Mouse (Mus musculus): ENCODE results near the gene Scgb1c1.

Gene Scgb1c1

DNA sequence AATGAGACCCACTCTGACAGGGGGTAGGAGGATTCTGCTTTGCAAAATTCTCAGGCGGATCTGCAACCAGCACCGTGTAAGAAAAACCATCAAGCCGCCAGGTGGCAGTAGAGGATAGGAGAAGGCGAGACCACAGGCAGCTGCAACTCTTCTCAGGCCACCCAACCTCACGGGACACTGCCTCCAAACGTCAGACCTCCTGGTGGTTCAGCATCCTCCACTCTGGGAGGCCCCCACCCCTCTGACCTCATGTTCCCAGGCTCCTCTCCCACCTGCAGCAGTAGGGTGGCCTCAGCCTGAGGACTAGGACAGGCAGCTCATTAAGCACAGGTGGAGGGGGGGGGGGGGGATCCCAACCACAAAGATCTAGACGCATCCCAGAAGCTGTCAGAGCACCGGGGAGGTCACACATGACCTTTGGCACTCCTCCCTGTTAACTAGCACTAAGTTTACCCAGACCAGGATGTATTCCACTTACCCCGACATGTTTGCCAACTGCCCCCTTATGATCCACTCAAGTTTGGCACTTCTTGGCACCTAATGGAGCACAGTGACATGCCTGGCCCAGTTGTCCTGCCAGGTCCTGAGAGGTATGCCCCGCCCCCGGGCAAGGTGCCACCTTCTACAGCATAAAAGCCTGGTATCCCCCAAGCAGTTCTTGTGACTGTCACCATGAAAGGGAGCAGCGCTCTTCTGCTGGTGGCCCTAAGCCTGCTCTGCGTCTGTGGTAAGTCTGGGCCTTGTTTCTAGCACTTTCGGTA lies at the start of gene Scgb1c1:
TSS of gene Scgb1c1 (plus strand) at position 643 of the 761 bp plus-strand sequence.
- peak; percentile 89 for DNase-seq (ENCODE audit: low read depth)

DNA sequence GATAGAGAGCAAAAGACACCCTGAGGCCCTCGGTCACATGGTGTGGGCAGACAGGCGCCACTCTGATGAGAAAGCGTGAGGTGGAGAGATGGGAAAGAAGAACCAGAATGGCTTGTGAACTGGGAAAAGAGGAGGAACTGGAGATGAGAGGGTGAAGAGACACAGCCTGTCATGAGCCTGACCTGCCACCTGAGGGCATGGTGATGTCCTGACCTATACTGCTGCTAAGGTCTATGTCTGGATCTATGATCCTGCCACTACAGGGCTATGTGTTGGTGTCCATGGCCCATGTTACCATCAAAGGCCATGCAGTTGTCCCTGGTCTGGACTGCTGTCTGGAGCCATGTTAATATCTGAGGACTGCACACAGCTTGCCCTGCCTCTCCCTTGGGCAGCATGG lies 47.7 kb upstream of the Scgb1c1 start:
- no peak for DNase-seq (ENCODE audit: low read depth)

DNA sequence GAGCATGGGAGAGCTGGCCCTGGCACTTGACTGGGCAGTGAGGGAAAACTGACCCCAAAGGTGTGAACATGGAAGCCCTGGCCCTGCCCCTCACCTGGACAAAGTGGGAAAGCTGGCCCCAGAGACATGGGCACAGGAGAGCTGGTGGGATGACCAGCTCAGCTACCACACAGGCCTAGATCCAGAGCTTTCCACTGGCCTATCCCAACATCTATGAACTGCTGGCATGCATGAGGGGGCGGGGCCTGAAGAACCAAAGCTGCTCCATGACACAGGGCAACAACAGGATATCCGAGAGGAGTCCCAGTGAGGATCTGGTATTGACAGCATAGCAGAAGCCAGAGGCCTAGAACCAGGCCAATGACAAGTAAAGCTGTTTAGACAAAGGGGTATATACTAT lies 47.1 kb upstream of the Scgb1c1 start:
- DNase-seq (ENCODE audit: low read depth) = no peak

DNA sequence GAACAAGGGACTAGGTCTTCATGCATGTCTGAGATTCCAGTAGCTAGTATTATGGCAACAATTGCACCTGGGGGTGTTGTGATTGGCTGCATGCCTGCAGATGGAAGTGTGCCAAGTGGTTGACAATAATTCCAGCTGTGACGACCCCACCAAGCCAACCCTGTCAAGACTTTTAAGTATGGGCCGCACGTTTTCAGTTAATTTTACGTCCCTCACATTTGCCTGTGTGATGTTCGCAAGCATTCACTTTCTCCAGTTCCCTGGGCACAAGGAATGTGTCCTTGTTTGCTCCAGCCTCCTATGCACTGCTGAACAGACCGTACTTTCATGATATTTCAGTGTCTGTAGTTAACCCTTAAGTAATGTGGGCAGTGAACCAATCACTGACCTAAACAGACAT lies 42.7 kb upstream of the Scgb1c1 start:
- no peak for DNase-seq (ENCODE audit: low read depth)

DNA sequence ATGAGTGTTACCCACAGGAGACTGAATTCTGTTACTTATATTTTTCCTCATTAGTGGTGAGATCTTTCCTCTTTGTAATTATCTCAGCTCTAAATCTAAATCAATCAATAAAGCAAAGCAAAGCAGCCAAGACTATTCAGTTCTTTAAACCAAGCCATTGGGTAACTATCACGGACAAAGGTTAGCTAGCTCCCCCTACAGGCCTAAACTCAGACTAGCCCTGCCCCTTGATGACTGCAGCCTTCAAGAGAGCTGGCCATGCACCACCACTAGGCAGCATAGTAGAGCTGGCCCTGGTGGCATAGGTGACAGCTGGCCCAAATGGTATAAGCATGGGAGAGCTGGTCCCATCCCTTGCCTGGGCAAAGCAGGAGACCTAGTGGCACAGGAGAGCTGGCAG lies 39.6 kb upstream of the Scgb1c1 start:
- peak; percentile 75 for DNase-seq (ENCODE audit: low read depth)

DNA sequence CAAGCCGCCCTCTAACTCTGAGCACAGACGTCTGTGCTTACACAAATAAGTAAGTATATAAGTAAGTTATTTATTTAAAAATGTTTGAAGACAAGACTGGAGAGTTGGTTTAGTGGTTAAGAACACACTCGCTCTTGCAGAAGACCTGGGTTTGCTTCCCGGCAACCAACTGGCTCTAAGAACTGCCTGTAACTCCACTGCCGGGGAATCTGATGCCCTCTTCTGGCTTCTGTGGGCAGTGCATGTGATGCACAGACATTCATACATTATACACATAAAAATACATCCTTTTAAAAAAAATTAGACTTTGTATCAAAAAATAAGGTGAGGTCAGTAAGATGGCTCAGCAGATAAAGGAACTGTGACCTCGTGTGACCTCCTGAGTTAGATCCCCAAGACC lies 34.9 kb upstream of the Scgb1c1 start:
- DNase-seq (ENCODE audit: low read depth) = peak; percentile 51

DNA sequence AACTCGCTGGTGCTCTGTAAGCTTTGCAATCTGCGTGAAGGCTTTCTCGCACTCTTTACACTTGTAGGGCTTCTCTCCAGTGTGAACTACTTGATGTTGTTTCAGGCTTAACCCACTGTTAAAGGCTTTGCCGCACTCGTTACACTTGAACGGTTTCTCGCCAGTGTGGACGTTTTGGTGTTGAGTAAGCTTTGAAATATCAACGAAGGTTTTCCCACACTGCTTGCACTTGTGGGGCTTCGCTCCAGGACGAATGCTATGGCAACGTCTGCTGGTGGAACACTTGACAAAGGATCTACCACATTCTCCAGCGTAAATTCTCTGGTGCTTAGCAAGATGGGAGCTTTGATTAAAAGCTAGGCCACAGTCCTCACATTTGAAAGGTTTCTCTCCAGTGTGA lies 33.6 kb upstream of the Scgb1c1 start:
- DNase-seq (ENCODE audit: low read depth) = no peak

DNA sequence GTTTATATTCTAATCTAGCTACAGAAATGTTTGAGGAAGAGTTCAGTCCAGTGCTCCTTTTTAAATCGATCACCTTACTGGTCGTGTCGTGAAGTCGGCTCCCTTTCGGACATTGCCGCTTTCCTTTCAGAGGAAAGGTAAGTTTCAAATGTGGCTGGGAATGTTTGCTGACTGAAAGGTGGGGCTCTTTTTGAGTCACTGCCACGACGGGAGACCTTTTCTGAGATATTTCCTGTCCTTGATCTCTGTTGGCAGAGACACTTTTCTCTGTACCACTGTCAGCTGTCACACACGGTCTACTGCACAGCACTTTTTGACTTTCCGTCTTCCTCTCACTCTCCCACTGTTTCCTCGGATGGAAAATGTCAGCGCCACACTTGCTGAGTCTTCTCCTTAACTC lies 32.5 kb upstream of the Scgb1c1 start:
- DNase-seq (ENCODE audit: low read depth) = no peak

DNA sequence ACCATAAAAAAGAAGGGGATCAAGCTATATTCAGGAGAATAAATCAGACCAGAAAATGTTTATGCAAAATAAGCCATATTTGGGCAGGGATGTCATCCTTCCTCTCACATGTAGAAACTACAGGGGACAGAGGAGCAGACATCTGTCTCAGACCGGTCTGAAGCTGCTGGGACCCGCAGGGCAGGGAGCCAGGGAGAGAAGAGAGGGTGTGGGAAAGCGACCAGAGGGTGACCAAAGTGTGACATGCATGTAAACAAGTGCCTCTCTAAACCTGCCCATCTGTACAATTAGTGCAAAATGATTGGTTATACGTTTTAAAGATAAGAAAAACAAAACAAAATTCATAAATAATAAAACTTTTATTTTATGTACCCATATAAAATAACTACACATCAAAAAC lies 25.2 kb upstream of the Scgb1c1 start:
- no peak for DNase-seq (ENCODE audit: low read depth)

DNA sequence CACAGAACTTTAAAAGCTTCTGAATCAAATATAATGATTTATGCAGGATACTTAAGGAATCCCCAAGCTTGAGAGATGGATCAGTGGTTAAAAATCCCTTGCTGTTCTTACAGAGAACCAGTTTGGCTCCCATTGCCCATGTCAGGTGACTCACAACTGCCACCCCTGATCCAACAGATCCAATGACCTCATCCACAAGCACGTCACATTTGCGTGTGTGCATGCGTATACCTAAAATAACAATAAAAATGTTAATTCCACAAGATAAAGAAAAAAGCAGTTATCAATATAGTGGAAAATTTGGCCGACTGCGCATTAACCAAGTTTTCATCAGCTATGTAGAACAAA lies 24.1 kb upstream of the Scgb1c1 start:
- DNase-seq (ENCODE audit: low read depth) = no peak

DNA sequence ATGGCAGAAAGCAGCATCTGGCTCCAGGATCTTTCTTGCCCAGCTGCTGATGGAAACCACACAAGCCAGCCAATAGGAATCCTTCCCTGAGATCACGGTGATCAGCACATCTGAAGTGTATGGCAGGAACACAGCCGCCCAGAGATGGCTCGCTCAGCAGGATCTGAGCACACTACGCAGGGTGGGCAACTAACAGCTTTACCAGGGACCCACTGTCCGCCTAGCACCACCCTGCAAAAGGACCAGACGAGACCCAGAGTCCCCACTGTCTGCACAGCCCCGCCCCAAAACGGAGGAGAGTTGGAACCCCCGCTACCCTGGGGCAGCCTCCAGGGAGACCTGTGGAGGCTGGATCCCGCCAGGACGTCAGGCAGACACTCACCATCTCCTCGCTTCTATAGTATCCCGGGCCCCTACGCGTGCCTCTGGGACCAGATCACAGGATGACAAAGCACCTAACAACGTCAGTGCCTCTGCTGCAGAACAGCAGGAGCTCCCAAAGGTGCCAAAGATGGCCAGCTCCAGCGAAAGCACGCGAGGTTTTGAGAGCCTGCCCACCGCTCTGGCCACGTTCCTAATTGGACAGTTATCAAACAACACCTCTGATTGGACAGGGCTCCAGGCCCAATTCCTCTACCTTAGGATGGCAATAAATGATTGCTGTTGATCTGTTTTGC lies 23.6 kb upstream of the Scgb1c1 start, which contains the start of gene Zfp941:
TSS of gene Zfp941 (minus strand) at position 526 of the 677 bp plus-strand sequence.
- DNase-seq (ENCODE audit: low read depth) = no peak

DNA sequence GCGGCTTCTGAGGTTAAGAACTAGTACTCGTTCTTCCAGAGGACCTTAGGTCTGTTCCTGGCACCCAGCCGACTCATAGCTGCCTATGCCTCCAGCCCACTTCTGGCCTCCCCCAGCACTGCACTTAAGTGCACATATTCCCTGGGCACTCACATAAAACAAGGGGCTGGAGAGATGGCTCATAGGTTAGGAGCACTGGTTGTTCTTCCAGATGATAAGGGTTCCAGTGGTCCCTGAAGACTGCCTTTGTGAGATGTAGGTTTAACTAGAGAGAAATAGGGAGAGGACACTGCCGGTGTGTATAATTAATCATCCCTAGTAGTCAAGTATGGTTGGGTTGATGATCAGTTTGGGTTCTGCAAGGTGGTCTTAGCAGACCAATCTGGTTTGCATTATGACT lies 22.6 kb upstream of the Scgb1c1 start:
- DNase-seq (ENCODE audit: low read depth) = no peak

DNA sequence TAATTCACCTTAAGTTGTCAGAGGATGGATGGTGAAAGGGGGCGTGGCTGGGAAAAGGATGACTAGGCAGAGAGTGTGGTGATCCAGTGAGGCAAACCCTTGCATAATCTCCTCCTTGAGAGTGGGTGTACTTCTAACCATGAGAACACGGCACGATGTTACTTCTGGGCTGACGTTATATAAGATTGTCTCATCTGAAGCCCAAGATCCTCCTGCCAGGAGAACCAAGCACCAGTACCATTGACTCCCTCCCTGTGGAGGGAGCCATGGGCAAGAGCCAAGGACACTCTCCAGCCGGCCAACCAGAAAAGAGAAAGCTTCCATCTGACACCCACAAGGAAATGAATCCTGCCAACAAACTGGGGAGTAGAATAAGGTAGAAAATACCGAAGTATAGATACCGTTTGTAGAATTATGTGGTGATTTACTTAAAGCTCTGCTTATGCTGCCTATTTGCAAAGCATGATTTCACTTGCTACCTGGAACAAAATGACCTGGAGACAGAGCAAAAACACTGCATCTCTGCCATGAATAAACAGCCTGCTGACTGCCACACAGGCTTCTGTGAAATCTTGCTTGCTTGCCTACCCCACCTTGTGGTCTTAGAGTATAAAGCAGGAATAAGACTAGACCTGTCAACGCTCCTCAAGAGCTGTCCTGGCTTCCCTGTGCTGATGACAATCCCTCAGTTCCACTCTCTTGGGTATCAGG lies 17.0 kb upstream of the Scgb1c1 start:
- DNase-seq (ENCODE audit: low read depth) = peak; percentile 68

DNA sequence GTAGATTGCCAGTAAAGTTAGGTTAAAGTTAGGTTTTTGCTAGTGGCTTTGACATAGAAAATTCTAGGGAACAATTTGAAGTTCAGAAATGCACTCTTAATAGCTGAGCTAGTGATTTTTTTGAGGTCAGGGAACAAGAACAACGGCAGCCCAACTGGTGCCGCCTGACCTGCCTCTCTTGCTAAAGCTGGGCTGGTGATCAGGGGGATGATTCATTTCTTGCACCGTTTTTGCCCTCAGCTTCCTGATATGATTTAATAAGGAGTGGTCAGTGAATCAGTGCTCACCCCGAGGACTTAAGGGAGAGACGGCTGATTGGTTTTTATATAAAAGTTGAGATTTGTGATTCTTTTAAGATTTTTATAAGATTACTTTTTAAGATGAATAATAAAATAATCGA lies 13.9 kb upstream of the Scgb1c1 start:
- DNase-seq (ENCODE audit: low read depth) = peak; percentile 65

DNA sequence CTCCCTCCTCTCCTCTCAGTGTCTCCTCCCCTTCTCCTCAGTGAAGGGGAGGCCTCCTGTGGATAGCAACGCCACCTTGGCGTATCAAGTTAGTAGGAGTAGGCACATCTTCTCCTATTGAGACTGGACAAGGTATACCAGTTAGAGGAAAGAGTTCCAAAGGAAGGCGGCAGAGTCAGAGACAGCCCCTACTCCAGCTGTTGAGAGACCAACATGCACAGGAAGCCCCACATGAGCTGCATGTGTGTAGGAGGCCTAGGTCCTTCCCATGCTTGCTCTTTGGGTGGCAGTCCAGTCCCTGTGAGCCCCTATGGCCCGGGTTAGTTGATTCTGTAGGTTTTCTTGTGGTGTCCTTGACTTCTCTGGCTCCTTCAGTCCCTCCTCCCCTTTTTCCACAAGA lies 12.0 kb upstream of the Scgb1c1 start:
- no peak for DNase-seq (ENCODE audit: low read depth)

DNA sequence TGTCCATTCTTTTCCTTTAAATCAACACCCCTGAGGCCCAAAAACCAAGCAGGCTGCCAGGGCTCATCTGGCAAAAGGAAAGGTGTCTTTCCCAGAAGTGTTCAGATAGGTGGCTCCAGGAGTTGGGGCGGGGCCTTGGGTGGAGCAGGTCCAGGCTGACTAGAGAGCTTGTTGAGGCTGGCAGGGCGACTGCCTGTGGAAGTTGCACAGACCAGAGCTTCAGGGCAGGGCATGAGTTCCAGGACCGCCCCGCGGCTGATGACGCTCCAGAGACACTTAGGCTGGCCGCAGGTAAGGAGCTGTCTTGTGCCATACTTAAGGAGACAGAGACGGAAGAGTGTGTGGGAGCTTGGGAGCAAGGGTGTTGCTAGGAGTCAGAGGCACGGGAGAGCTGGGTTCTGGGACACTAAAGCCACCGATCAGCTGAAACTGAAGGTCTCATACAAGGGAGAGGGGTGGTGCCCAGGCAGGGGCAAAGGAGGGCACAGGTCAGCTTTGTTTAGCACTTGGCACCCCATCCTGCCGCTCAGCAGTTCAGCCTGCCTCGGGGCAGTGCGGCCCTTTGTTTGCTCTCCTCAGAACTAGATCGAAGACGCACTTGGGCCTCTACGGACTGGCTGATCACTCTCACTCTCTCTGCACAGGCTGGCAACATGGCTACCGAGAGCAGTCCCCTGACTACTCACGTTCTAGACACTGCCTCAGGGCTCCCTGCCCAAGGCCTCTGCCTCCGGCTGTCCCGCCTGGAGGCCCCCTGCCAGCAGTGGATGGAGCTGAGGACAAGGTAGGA lies 10.2 kb upstream of the Scgb1c1 start, which contains the start of gene Urah:
TSS of gene Urah (plus strand) at position 51 of the 790 bp plus-strand sequence.
- DNase-seq (ENCODE audit: low read depth) = no peak

DNA sequence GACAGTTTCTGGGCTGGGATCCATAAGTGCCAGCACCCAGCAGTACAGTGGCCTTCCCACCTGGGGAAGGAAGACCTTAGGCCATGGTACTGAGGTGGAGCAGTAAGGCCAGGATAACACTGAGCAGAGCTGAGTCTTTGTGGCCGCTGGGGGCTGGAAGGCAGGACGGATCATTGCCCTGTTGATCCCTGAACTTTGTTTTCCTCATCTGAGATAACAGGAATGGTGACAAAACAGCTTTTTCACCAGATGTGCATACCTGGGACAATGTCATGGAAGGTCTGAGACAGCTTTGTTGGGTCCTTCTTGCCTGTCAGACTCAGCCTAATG lies 9.6 kb upstream of the Scgb1c1 start:
- DNase-seq (ENCODE audit: low read depth) = no peak

DNA sequence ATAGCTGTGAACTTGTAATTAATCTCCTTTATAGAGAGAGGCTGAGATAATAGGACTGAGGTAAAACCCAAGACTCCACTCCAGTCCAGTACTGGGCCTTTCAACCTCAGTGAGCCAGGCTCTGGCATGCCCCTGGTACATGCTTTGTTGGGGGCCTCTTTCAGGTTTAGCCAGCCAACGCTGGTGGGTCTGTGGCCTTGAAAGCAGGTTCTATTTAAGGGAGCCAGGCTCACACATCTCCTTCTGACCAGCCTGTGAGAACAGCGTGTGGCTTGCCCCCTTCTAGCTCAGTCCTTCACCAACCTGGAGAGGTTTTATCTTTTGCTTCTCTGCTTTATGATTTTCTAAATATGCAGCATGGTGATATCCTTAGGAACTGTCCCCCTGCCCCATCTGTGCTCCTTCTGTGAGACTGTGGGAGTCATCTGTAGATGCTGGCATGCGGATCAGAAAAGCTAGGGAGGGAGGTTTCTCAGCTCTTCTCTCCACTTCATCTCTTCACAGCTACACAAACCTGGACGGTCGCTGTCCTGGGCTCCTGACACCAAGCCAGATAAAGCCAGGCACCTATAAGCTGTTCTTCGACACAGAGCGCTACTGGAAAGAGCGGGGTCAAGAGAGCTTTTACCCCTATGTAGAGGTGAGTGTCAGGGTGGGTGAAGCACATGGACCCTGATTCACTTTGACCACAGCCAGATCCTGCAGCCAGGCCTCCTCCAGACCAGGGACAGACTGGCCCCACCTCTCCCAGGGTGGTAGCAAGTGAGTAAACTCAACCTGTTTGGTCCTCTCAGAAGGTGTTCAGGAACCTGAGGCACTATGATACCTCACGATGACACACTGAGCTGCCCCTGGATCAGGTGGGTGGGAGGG lies 8.9 kb upstream of the Scgb1c1 start:
- no peak for DNase-seq (ENCODE audit: low read depth)

DNA sequence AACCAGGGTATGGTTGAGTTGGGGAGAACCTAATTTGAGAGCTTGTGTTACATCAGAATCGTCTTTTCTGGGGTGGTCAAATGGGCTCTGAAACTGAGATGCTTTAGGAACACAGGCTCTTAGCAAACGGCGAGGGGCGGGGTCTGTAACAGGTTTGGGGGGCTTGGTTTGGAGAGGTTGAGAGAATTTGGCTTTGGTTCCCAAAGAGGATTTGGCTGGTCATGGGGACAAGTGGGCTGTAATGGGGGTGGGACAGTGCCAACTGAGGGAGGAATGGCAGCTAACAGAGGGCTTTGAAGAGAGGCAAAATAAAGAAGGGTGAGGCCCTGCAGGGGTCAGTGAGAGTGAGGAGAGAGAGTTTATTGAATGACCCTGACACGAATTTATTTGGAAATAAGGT lies 5.8 kb upstream of the Scgb1c1 start:
- no peak for DNase-seq (ENCODE audit: low read depth)

DNA sequence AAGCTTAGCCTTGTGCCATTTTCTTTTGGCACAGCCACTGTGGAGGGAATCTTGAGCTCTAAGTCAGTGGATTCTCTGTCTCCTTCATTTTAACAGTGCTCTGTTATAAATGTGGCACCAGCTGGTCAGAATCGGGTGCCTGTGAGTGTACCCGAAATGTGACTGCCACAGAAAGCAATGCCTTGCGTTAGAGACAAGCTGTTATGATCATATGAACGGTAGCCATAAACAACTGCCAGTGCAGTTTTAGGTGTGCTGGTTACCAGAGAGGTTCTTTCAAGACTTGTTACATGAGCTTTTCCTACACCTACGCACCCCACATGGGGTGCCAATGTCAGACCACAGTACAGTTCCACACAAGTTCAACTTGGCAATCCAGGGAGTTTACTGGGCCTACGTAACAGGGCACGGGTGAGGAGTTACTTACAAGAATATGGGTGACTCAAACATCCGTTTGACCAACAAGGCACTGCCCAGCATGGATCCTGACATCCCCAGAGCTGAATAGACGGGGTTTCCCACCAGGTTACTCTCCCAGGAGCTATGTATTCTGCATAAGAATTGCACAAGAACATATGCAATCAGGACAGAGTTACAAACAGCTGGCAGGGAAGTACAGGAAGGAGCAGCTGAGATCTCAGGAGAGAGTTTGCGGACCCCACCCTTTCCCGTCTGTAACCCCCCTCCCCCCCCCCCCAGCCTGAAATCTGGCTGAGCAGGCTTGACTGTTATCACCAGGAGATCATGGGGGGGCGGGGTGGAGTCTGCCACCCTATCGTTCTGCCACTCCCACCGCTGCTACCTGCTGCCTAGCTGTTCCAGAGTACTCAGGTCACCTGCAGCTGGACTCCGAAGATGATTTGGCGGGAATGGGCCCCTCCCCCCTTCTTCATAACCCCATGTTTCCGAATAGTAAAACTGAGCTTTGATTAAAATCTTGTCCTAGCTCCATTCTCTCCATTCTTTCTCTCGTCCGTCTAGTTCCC lies 4.3 kb upstream of the Scgb1c1 start:
- peak; percentile 35 for DNase-seq (ENCODE audit: low read depth)

All from 416B (cell line).